Mouse (Mus musculus): Measurements from ENCODE around the gene Foxl1. TPM values are rescaled to one million over a fixed set of nuclear protein-coding genes. Genes with fewer than 3 reads are reported as not detected.

Foxl1 gene
- polyA plus RNA-seq, 2 experiments: 0.18 to 0.40 TPM

GRCm38 (mm10) chr8:121121704-121122103 is 6.0 kb upstream of the Foxl1 start:
- WGBS: 17% methylated on average over 8 of the region's 8 CpGs
- Histone ChIP-seq H3K27me3 (ENCODE audit: control insufficient read depth, insufficient read depth, low read length) (peaks cover 89% of the 10 kb centered on the region), H3K4me2 (replicated peaks; ENCODE audit: low read depth, low read length, severe bottlenecking) (peak overlapping the region; percentile 84; the same call in 1 of the 2 replicates), H3K4me1 (ENCODE audit: control insufficient read depth, insufficient read depth, low read length) (peaks cover 6% of the 10 kb centered on the region; the same call in 1 of the 2 replicates), H3K36me3 (ENCODE audit: control insufficient read depth, insufficient read depth, low read length) (peaks cover 9% of the 10 kb centered on the region; the same call in 1 of the 2 replicates), H3K4me3 (replicated peaks; ENCODE audit: low read length) (peak overlapping the region; percentile 62), H3K9ac (ENCODE audit: low read depth, low read length, severe bottlenecking) (no peak overlapping the region), H3K27ac (replicated peaks; ENCODE audit: low read depth, low read length) (no peak overlapping the region), H3K9me3 (ENCODE audit: control insufficient read depth, low read length) (no peaks in the 10 kb centered on the region)
- DNase-seq (ENCODE audit: low spot score) (no peak), ATAC-seq (ENCODE audit: low FRiP score, low read depth) (no peak)
- TF ChIP-seq POLR2A (IDR thresholded peaks at IDR 0.05; ENCODE audit: borderline replicate concordance, extremely low read depth, insufficient read depth, insufficient read length): no peak

GRCm38 (mm10) chr8:121122368-121122767 is 5.4 kb upstream of the Foxl1 start:
- WGBS: 30% methylated on average over 7 of the region's 7 CpGs
- peaks cover 9% of the 10 kb centered on the region; the same call in 1 of the 2 replicates for H3K36me3 ChIP-seq (ENCODE audit: control insufficient read depth, insufficient read depth, low read length)
- peaks cover 6% of the 10 kb centered on the region; the same call in 1 of the 2 replicates for H3K4me1 ChIP-seq (ENCODE audit: control insufficient read depth, insufficient read depth, low read length)
- no peak overlapping the region for H3K27ac ChIP-seq (replicated peaks; ENCODE audit: low read depth, low read length)
- no peaks in the 10 kb centered on the region for H3K9me3 ChIP-seq (ENCODE audit: control insufficient read depth, low read length)
- H3K9ac ChIP-seq (ENCODE audit: low read depth, low read length, severe bottlenecking): no peak overlapping the region
- DNase-seq (ENCODE audit: low spot score): no peak
- peaks cover 88% of the 10 kb centered on the region for H3K27me3 ChIP-seq (ENCODE audit: control insufficient read depth, insufficient read depth, low read length)
- no peak overlapping the region; the same call in 1 of the 2 replicates for H3K4me3 ChIP-seq (replicated peaks; ENCODE audit: low read length)
- H3K4me2 ChIP-seq (replicated peaks; ENCODE audit: low read depth, low read length, severe bottlenecking): no peak overlapping the region
- no peak for ATAC-seq (ENCODE audit: low FRiP score, low read depth)
- no peak for TF ChIP-seq POLR2A (IDR thresholded peaks at IDR 0.05; ENCODE audit: borderline replicate concordance, extremely low read depth, insufficient read depth, insufficient read length)

GRCm38 (mm10) chr8:121123113-121123512 is 4.6 kb upstream of the Foxl1 start:
- Histone ChIP-seq H3K27me3 (ENCODE audit: control insufficient read depth, insufficient read depth, low read length) (peaks cover 89% of the 10 kb centered on the region), H3K9ac (ENCODE audit: low read depth, low read length, severe bottlenecking) (no peak overlapping the region), H3K4me3 (replicated peaks; ENCODE audit: low read length) (no peak overlapping the region), H3K36me3 (ENCODE audit: control insufficient read depth, insufficient read depth, low read length) (peaks cover 9% of the 10 kb centered on the region; the same call in 1 of the 2 replicates), H3K9me3 (ENCODE audit: control insufficient read depth, low read length) (no peaks in the 10 kb centered on the region), H3K4me1 (ENCODE audit: control insufficient read depth, insufficient read depth, low read length) (peaks cover 10% of the 10 kb centered on the region; the same call in 1 of the 2 replicates), H3K27ac (replicated peaks; ENCODE audit: low read depth, low read length) (no peak overlapping the region), H3K4me2 (replicated peaks; ENCODE audit: low read depth, low read length, severe bottlenecking) (no peak overlapping the region)
- DNase-seq (ENCODE audit: low spot score) (no peak), ATAC-seq (ENCODE audit: low FRiP score, low read depth) (no peak)
- 52% methylated on average over 2 of the region's 2 CpGs for WGBS
- no peak for TF ChIP-seq POLR2A (IDR thresholded peaks at IDR 0.05; ENCODE audit: borderline replicate concordance, extremely low read depth, insufficient read depth, insufficient read length)

- Histone ChIP-seq H3K4me2 (replicated peaks; ENCODE audit: low read depth, low read length, severe bottlenecking) (peak overlapping the region; percentile 57), H3K4me3 (replicated peaks; ENCODE audit: low read length) (peak overlapping the region; percentile 33; the same call in 1 of the 2 replicates), H3K4me1 (ENCODE audit: control insufficient read depth, insufficient read depth, low read length) (peaks cover 22% of the 10 kb centered on the region; the same call in 1 of the 2 replicates), H3K27me3 (ENCODE audit: control insufficient read depth, insufficient read depth, low read length) (peaks cover 97% of the 10 kb centered on the region), H3K9me3 (ENCODE audit: control insufficient read depth, low read length) (no peaks in the 10 kb centered on the region), H3K36me3 (ENCODE audit: control insufficient read depth, insufficient read depth, low read length) (peaks cover 9% of the 10 kb centered on the region; the same call in 1 of the 2 replicates), H3K9ac (ENCODE audit: low read depth, low read length, severe bottlenecking) (no peak overlapping the region), H3K27ac (replicated peaks; ENCODE audit: low read depth, low read length) (no peak overlapping the region)
- WGBS: 4% methylated on average over 17 of the region's 17 CpGs
- no peak for DNase-seq (ENCODE audit: low spot score)
- no peak for TF ChIP-seq POLR2A (IDR thresholded peaks at IDR 0.05; ENCODE audit: borderline replicate concordance, extremely low read depth, insufficient read depth, insufficient read length)
- ATAC-seq (ENCODE audit: low FRiP score, low read depth): no peak
Observed at GRCm38 (mm10) chr8:121124547-121125239, 3.0 kb upstream of the Foxl1 start.

- 0% methylated on average over 35 of the region's 36 CpGs for whole genome bisulfite sequencing
- peaks cover 22% of the 10 kb centered on the region; the same call in 1 of the 2 replicates for H3K4me1 ChIP-seq (ENCODE audit: control insufficient read depth, insufficient read depth, low read length)
- peaks cover 9% of the 10 kb centered on the region; the same call in 1 of the 2 replicates for H3K36me3 ChIP-seq (ENCODE audit: control insufficient read depth, insufficient read depth, low read length)
- H3K4me3 ChIP-seq (replicated peaks; ENCODE audit: low read length): peak overlapping the region; percentile 33
- peak overlapping the region; percentile 57 for H3K4me2 ChIP-seq (replicated peaks; ENCODE audit: low read depth, low read length, severe bottlenecking)
- H3K9ac ChIP-seq (ENCODE audit: low read depth, low read length, severe bottlenecking): no peak overlapping the region
- no peaks in the 10 kb centered on the region for H3K9me3 ChIP-seq (ENCODE audit: control insufficient read depth, low read length)
- no peak for TF ChIP-seq POLR2A (IDR thresholded peaks at IDR 0.05; ENCODE audit: borderline replicate concordance, extremely low read depth, insufficient read depth, insufficient read length)
- peak; percentile 84 for DNase-seq (ENCODE audit: low spot score)
- ATAC-seq (ENCODE audit: low FRiP score, low read depth): peak; percentile 84
- H3K27me3 ChIP-seq (ENCODE audit: control insufficient read depth, insufficient read depth, low read length): peaks cover 97% of the 10 kb centered on the region
- H3K27ac ChIP-seq (replicated peaks; ENCODE audit: low read depth, low read length): no peak overlapping the region
Observed at GRCm38 (mm10) chr8:121125311-121125876, 2.3 kb upstream of the Foxl1 start.
